Mouse (Mus musculus) intestine, embryonic 14.5 days (tissue): ENCODE results near the gene Synpo2. TPM values are rescaled to one million over a fixed set of nuclear protein-coding genes. Genes with fewer than 3 reads are reported as not detected.

Experiments used
- ATAC-seq: fragments of 200-750 bp; cut with Nextera tagmentation; replicated peaks from 2 replicates; pipeline ENCODE4 v1.8.0; 2017; ENCODE audit warnings: low read depth, moderate number of reproducible peaks, moderate TSS enrichment, moderate library complexity; ENCODE audit not compliant: low FRiP score, low TSS enrichment
- DNase-seq: peaks from one replicate; pipeline ENCODE4 v3.0.0-alpha.2; 2018; ENCODE audit warnings: low spot score
- H3K27ac ChIP-seq: fragments of 300-500 bp; sonication (generic); 2 replicates; pipeline ENCODE4 v1.5.1; 2014; ENCODE audit warnings: low read depth, mild to moderate bottlenecking, control low read depth
- H3K27me3 ChIP-seq: fragments of 300-500 bp; sonication (generic); replicated peaks from 2 replicates; pipeline ENCODE4 v1.6.1; 2014; ENCODE audit warnings: low read length, control low read depth; ENCODE audit not compliant: control insufficient read depth, insufficient read depth
- H3K36me3 ChIP-seq: fragments of 300-500 bp; sonication (generic); 2 replicates; pipeline ENCODE4 v1.6.1; 2014; ENCODE audit warnings: low read length, control low read depth; ENCODE audit not compliant: control insufficient read depth, insufficient read depth
- H3K4me1 ChIP-seq: fragments of 300-500 bp; sonication (generic); replicated peaks from 2 replicates; pipeline ENCODE4 v1.6.1; 2014; ENCODE audit warnings: low read length, control low read depth, mixed read lengths; ENCODE audit not compliant: control insufficient read depth, insufficient read depth
- H3K4me2 ChIP-seq: fragments of 300-500 bp; sonication (generic); 2 replicates; pipeline ENCODE4 v1.6.1; 2014; ENCODE audit warnings: low read length
- H3K4me3 ChIP-seq: fragments of 300-500 bp; sonication (generic); 2 replicates; pipeline ENCODE4 v1.5.1; 2014; ENCODE audit warnings: low read depth, low read length, control low read depth, mixed read lengths
- H3K9ac ChIP-seq: fragments of 300-500 bp; sonication (generic); 2 replicates; pipeline ENCODE4 v1.6.1; 2014; ENCODE audit warnings: mild to moderate bottlenecking, low read length
- H3K9me3 ChIP-seq: fragments of 300-500 bp; sonication (generic); 2 replicates; pipeline ENCODE4 v1.6.1; 2016; ENCODE audit warnings: low read length, control low read depth; ENCODE audit not compliant: control insufficient read depth
- WGBS: fragments of 180-500 bp; shearing (Covaris S2); extraction: QIAGEN DNeasy Blood & Tissue Kit; methylation state at CpG from one replicate; pipeline ENCODE4 v1.1.7; 2014; 5-methylcytosine and 5-hydroxymethylcytosine counted together
- polyA plus RNA-seq: library from polyadenylated mRNA; unstranded; fragments of >200 nt; fragmentation: Nextera tagmentation; extraction: Ambion mirVana; gene quantifications from 2 replicates; pipeline ENCODE4 v1.2.1, GENCODE M21; 2014

Gene Synpo2
- polyA plus RNA-seq, 1 experiment from 2014 or later = 56.2 TPM

- Histone ChIP-seq H3K9ac (no peak overlapping the region), H3K4me2 (no peak overlapping the region), H3K27me3 (no peaks in the 10 kb centered on the region), H3K27ac (0 out of 2 replicates have a peak overlapping the region, but pooled peaks have one; percentile 57), H3K4me3 (no peak overlapping the region), H3K36me3 (no peaks in the 10 kb centered on the region), H3K4me1 (peaks cover 5% of the 10 kb centered on the region; the same call in 1 of the 2 replicates), H3K9me3 (no peaks in the 10 kb centered on the region)
- WGBS = 79% methylated on average over 1 of the region's 1 CpGs
- DNase-seq (peak; percentile 53), ATAC-seq (peak; percentile 80)
Measured at GRCm38 (mm10) chr3:123058832-123059231, 177.1 kb downstream of the Synpo2 start.

DNA sequence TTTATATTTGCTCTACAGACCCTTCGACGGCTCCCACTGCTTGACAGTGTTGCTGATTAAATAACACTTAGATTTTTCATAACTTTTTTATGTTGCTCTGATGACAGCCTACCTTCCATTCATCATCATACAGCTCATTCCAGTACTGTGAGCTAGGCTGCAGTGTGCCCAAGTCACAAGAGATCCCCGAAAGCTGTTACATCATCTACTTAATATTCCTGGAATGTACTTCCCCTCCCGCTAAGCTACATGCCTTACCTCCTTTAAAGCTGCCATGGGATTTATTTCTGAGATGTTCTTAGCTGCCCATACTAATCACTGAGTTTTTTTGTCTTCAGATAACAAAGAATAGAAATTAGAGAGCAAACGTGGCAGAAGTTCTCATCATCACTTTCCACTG, 181.8 kb downstream of the Synpo2 start:
- 66% methylated on average over 5 of the region's 5 CpGs for WGBS
- ATAC-seq = no peak
- H3K4me1 ChIP-seq = peaks cover 5% of the 10 kb centered on the region; the same call in 1 of the 2 replicates
- peak; percentile 39 for DNase-seq
- H3K27ac ChIP-seq = no peak overlapping the region
- H3K9ac ChIP-seq = no peak overlapping the region
- 0 out of 2 replicates have a peak, but pooled peaks cover 2% of the 10 kb centered on the region for H3K9me3 ChIP-seq
- H3K4me3 ChIP-seq = no peak overlapping the region
- H3K36me3 ChIP-seq = no peaks in the 10 kb centered on the region
- H3K4me2 ChIP-seq = no peak overlapping the region
- H3K27me3 ChIP-seq = no peaks in the 10 kb centered on the region

DNA sequence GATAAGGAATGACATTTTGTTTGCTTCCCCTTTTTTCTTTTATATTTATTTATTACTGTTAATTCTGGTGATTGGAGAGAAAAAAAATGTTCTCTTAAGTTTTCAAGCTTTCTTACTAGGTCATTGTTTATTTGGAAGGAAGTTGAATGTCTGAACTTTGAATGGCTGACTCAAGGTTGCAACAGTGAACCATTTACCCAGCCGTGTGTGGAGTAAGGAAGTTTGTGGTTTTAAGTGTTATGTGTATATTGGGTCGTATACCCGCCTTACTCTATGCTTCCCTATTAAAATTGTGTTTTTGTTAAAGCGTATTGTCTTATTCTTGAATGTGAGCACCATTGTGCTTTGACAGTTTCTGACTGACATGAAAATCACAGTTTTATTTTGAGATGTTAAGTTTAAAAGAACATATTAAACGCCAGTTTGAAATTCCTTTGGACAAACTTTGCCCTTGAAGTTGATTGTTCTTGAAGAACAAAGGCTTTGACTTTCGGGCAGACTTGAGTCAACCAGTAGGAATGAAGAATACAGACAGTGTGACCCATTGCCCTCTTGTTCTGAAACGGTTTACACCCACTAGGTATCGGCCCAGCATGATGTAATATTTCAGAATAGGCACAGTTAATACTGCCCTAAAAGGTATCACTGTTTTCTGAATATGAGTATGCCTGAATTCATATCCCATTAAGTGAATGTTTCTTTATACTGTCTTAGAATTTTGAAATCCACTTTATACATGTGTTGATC, 182.6 kb downstream of the Synpo2 start:
- no peak for DNase-seq
- H3K27ac ChIP-seq = no peak overlapping the region
- H3K9ac ChIP-seq = no peak overlapping the region
- peaks cover 5% of the 10 kb centered on the region; the same call in 1 of the 2 replicates for H3K4me1 ChIP-seq
- WGBS = 70% methylated on average over 8 of the region's 8 CpGs
- H3K9me3 ChIP-seq = 0 out of 2 replicates have a peak, but pooled peaks cover 3% of the 10 kb centered on the region
- no peak overlapping the region for H3K4me2 ChIP-seq
- no peaks in the 10 kb centered on the region for H3K27me3 ChIP-seq
- ATAC-seq = no peak
- H3K4me3 ChIP-seq = no peak overlapping the region
- no peaks in the 10 kb centered on the region for H3K36me3 ChIP-seq

DNA sequence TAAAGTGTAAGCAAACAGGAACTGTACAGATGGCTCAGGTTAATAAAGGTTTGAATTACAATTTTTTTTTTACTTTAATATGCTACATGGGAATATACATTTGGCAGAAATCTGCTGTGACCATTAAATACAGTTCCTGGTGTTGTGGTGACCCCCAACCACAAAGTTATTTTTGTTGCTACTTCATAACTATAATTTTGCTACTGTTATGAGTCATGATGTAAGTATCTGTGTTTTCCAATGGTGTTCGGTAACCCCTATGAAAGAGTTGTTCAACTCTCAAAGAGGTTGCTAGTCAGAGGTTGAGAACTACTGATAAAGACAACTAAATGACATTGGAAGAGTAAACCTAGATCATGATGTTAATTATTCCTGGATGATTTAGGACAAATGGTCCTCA, 193.6 kb downstream of the Synpo2 start:
- H3K9ac ChIP-seq = no peak overlapping the region
- no peak overlapping the region for H3K4me2 ChIP-seq
- DNase-seq = no peak
- WGBS = 96% methylated on average over 1 of the region's 1 CpGs
- no peaks in the 10 kb centered on the region for H3K36me3 ChIP-seq
- no peaks in the 10 kb centered on the region for H3K27me3 ChIP-seq
- no peak for ATAC-seq
- no peaks in the 10 kb centered on the region for H3K9me3 ChIP-seq
- H3K4me3 ChIP-seq = no peak overlapping the region
- H3K4me1 ChIP-seq = no peaks in the 10 kb centered on the region
- H3K27ac ChIP-seq = no peak overlapping the region

DNA sequence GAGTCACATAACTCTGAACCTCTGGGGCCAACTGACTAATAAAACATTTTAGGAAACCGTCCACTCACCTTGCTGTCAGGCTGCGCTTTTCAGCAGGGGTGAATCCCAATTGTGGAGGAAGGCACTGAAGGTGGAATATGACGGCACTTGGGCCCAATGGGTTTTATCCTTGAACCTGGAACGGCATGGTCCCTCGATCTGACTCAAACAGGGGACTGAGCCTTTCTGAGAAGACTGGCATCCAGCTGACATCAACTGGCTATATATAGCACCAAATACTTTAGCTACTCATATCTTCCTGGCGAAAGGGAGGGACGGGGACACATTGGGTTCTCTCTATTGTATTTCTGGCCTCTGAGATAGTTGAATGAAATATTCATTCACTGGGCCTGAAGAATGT, 201.2 kb downstream of the Synpo2 start, which contains the start of gene Myoz2:
Myoz2 (minus strand) TSS at position 264 of the 400 bp plus-strand sequence.
- Histone ChIP-seq H3K9me3 (no peaks in the 10 kb centered on the region), H3K4me1 (no peaks in the 10 kb centered on the region), H3K36me3 (no peaks in the 10 kb centered on the region), H3K27me3 (no peaks in the 10 kb centered on the region), H3K4me3 (no peak within 1 kb of the TSS), H3K4me2 (no peak within 1 kb of the TSS), H3K9ac (no peak within 1 kb of the TSS), H3K27ac (no peak within 1 kb of the TSS)
- DNase-seq (no peak), ATAC-seq (no peak)
- WGBS = 89% methylated on average over 7 of the region's 7 CpGs

- Histone ChIP-seq H3K27me3 (no peaks in the 10 kb centered on the region), H3K9me3 (no peaks in the 10 kb centered on the region), H3K4me2 (no peak overlapping the region), H3K4me1 (no peaks in the 10 kb centered on the region), H3K27ac (no peak overlapping the region), H3K4me3 (no peak overlapping the region), H3K9ac (no peak overlapping the region), H3K36me3 (no peaks in the 10 kb centered on the region)
- WGBS = 75% methylated on average over 8 of the region's 8 CpGs
- DNase-seq (no peak), ATAC-seq (no peak)
Measured at GRCm38 (mm10) chr3:123033804-123034203, 202.1 kb downstream of the Synpo2 start.

Other genes with a start within 250 kb of the Synpo2 start
- gene Myoz2, start 201.1 kb downstream of the Synpo2 start, polyA plus RNA-seq = not detected in 2 replicates
- gene Sec24d, start 31.3 kb upstream of the Synpo2 start, polyA plus RNA-seq = 88.0 and 98.2 TPM in 2 replicates
- gene Mettl14, start 150.0 kb upstream of the Synpo2 start, polyA plus RNA-seq = 20.6 and 22.8 TPM in 2 replicates
- 4.2 and 4.4 TPM in 2 replicates for gene Prss12, start 210.8 kb upstream of the Synpo2 start, polyA plus RNA-seq